Mouse (Mus musculus): ENCODE data around the gene Atp8b3.

The Atp8b3 gene

DNA sequence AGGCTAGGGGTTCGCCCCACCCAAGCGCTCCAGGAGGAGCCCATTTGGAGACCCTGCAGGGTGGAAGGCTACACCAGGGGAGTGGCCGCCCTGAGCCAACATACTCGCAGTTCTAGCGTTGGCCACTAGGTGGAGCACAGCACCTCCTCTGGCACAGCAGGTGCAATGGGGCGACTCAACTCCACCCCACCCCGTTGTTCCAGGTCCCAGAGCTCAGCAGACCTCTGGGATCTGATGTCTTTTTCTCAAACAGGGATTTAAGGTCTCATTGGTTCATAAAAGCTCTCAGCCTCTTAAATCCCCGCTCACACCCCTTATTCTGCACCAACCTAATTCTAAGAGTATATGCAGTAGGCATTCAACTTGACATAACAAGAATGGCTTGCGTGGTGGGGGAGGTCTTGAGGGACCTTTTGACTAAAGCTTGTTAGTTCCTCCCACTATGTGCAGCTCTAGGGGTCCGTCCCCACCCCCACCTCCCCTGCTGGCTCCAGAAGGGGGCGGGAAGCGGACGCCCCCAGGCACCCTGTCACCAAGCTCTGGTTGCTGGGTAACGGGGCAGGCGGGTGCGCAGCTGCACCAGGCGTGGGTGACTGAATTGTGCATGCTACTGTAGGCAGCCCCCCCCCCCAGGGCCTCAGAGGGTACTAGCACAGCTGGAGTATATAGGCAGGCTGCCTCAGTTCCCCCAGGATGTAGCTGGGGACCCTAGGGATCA, 27.6 kb upstream of the Atp8b3 start:
- DNase-seq = peak; percentile 97

DNA sequence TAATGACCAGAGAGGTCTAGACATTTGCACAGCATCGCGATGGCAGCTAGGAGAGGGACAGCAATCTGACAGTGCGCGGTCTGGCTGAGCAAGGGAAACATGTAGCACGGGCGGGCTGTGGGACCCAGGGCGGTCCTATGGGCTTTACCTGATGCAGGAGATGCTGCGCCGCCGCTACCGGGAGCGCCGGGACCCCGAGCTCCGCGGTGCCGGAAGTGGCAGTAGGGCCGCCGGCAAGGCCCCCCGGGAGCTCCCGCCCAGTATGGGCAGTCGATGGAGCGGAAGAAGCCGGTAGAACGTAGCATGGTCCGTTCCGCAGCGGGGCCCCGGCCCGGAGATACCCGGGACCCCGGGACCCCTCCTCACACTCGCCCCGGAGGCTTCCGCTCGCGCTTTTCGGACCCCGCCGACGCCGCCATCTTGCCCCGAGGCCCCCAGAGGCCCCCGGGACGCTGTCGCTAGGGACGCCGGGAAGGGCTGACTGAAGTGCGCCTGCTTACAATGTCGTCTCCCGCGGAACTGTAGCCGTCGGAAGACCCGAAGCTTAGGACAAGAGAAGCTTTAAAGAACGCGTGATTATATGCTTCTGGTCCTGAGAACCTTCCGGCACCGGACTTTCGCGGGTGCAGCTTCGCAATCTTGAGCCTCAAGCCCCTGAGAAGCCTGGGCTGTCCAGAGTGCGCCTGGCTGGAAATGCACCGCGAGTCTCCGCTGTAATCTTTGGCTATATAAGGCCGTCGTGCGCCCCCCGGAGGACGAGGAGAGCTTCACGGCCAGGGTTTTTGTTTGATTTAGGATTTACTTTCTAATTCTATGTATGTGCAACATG, 22.4 kb upstream of the Atp8b3 start, which contains the start of gene Rexo1:
TSS of gene Rexo1 (minus strand) at position 445 of the 829 bp plus-strand sequence.
- peak; percentile 99 for DNase-seq

DNA sequence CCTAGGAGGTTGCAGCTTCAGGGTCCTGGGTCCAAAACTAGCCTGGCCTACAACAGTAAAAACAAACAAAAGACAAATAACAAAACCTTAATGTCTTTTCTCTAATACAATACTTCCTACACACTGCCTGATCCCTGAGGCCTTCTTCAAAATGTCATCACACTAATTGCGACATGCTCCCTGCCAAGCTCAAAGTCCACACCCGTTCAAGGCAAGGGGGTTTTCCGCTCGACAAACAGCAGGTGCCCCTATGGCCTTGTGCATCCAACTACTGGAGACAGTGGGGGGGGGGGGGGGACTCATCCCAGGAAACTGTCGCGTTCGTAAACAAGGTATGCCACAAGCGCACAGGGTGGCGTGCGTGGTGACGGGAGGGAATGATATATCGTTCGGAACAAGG, 21.7 kb upstream of the Atp8b3 start:
- DNase-seq = no peak

DNA sequence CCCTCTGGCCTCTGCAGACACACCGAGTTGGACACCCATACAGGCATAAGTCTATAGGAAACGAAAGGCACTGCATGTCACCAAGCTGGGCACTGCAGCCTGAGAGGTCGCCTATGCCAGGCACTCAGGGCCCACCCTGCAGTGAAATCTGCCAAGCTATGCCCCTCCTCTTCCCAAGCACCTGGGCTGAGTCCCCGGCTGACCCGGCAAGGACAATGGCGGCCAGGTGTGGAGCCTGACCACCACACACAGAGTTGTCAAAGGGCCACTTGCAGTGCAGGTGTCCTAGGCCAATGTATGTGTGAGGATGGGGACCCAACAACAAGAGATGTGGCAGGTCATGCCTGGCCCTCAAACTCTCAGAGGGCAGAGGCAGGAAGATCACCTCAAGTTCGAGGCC, 20.5 kb upstream of the Atp8b3 start:
- DNase-seq = no peak

DNA sequence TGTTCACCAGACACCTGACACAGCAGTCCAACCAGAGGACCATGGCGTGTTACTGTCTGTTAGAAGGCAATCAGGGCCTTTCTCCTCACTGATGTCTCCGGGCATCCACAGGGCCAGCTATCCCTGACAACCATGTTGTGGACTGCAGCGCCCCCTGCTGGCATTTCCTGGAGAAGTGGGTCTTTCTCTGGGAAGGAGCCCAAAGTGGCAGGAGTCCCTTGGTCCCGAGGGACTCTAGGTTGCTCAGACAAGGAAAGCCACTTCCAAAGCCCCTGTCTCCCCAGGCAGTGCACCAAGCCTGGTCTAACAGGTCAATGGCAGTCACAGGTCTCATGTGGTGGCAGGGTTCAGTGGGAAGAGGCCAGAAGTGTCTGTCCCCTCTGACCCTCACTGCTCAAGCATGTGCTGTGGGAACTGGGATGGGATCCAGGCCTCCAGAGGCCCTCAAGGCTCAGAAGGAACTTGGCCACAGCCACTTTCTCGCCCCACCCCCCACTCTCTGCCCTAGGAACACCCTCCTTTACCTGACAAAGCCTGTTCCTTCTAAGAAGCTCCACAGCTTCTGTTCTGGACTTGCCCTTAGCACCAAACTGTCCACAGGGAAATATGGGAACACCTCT, 18.5 kb upstream of the Atp8b3 start:
- peak; percentile 96 for DNase-seq

DNA sequence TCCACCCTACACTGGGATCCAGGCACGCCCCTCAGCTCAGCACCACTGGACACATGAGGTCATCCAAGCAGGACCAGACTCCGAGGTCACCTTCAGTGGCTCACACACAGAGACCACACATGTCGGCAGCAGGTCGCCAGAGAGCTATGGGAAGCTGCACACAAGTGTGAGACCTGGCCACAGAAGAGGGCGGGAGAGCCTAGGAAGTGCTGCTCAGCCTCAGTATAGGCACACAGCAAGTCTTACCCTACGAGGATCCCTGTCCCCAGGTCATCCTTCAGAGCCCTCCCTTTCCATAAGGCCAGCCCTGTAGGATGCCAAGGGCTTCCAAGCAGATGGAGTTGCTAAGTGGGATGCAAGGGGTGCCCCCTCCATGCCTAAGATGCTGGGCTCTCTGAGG, 15.1 kb upstream of the Atp8b3 start:
- DNase-seq = no peak

DNA sequence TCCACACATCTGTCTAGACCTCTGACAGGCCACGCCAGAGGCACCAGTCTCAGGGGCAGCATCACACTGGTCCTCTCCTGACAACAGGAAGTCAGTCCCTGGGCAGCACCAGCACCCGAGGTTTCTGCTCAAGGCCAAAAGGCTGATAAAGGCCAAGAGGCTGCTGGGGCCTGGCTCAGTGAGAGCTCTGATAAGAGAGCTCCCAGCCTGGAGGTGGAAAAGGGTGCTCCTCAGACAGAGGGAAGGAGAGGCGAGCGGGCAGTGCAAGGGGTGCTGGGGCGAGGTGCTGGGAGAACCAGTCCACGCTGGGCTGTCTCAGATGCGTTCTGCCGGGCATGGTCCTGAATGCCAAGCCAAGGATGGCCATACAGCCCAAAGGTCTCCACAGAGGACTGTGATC, 14.7 kb upstream of the Atp8b3 start:
- DNase-seq = no peak

DNA sequence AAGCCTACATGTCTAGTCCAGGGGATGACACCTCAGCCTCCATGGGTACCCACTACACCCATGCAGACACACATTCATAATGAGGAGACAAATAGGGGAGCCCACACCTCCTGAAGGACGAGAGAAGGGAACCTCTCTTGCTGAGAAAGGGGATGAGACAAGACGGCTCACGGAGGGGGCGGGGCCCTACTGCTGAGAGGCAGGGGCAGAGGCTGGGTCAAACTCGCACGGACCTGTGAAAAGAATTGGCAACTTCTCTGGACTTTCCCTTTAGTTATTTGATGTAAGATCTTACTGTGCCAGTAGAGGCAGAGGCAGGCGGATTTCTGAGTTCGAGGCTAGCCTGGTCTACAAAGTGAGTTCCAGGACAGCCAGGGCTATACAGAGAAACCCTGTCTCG, 13.4 kb upstream of the Atp8b3 start:
- DNase-seq = no peak

DNA sequence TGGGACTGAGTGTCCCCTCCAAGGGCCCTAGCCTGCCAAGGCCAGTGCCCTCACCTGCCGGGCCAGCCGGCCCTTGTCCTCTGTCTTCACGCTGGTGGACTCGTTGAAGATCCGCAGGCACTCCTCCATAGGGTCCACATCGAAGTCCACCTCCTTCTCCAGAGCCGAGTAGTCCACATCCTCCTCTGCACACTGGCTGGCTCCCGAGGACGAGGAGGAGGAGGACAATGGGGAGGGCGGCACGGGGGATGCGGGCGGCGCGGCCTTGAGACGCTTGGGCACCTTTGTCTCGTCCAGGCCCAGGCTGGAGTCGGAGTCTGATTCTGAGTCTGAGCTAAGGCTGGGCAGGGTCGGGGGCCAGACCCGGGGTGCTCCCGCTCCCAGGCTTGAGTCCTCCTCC, 10.4 kb upstream of the Atp8b3 start:
- DNase-seq = no peak

DNA sequence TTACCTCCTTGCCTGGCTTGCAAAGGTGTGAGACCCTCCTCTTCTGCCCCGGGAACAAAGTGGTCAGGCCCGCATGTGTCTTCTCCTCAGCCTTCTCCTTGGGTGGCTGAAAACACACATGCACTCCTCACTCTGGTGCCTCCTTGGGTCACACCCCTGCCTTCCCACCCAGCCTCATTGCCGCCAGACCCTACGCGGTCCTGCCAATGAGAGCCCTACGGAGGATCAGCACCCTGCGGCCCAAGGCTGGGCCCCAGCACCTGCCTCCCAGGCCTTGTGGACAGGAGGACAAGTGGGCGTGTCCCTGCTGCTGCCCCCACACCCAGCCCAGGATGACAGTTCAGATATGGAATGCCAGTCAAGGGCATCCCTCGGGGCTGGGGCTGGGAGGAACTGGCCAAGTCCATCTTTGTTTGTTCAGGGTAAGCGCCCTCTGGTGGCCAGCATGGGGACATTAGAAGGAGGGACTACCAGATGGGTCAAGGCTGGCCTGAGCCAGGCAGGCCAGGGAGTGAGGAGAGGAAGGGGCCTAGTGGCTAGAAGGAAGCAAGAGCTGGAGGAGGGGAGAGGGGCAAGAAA, 9.6 kb upstream of the Atp8b3 start:
- peak; percentile 95 for DNase-seq

DNA sequence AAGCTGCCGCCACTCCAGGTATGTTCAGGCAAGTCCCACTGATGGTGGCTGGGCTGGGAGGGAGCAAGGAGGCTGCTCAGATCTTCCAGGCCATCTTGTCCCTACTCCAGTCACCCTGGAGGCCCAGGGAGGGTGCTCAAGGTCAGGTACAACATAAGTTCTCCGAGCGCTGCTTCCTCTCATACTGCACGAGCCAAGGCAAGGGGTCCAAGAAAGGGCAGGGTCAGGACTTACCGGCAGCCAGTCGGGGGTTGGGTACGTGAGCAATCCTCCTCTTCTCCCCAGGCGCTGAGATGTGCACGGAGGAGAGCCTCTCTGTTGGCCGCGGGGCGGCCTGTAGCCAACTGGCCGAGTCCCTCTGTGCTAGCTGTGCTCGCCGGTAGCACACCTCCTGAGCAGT, 8.6 kb upstream of the Atp8b3 start:
- no peak for DNase-seq

DNA sequence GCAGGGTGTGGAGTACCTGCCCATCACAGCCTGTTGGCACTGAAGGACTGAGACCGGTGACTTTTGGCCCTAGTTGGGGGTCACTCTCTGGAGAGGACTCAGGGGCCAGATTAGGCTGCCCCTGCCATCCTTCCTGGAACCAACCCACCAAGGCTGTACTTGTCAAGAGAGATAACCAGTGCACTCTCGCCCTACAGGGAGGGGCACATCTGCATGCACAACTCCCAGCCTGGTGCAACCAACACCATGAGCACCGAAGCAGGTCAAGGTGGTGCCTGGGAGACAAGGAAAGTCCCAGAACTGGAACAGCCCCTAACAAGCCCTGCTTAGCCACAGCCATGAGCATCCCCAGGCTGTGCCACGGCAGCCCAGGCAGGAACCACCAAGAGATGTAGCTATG, 8.0 kb upstream of the Atp8b3 start:
- no peak for DNase-seq

DNA sequence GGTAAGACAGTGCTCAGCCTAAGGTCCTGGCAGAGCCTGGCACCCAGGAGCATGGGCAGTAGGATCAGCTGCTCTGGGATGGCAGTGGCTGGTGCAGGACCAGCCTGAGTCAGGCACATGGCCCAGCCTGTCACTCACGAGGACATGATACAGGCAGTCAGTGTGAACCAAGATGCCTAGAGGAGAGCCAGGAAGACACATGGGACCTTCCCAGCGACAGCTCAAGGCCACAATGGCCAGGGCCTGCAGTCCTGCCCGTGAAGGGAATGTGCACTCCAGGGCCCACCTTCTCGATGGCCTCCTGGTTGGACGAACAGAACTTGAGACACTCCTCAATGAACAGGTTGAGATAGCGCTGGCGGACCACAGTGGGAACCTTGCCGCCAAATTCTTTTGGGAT, 6.7 kb upstream of the Atp8b3 start:
- DNase-seq = no peak

DNA sequence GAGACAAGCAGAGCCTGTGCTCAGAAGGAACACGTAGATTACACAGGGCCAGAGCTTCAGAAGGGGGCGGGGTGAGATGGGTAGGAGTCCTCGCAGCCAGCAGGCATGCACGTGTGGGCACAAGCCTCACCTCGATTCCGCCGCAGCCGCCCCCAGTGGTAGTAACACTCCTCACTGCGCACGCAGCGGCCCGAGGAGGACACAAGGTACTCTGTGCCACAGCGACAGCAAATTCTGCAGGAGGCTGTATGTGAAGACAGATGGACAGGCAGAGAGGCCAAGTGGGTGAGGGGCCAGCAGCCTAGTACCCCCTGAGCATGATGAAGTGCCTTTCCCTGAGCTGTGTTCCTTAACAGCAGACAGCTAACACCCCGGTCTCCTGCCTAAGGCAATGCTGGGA, 4.9 kb upstream of the Atp8b3 start:
- DNase-seq = no peak

DNA sequence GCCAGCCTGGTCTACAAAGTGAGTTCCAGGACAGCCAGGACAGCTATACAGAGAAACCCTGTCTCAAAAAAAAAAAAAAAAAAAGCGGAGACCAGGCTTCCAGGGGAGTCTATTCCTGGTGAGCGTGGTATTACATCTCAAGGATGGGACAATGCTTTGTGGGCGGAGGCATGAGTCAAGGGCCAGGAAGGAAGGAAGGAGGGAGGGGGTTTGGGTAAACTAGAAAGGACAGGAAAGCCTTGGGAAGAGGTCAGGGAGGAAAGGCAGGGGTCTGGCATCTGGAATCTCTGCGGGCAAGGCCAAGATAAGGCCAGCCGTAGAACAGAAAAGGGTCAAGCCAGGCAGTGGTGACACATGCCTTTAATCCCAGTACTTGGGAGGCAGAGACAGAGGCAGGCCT, 569 bp upstream of the Atp8b3 start:
- DNase-seq = no peak

DNA sequence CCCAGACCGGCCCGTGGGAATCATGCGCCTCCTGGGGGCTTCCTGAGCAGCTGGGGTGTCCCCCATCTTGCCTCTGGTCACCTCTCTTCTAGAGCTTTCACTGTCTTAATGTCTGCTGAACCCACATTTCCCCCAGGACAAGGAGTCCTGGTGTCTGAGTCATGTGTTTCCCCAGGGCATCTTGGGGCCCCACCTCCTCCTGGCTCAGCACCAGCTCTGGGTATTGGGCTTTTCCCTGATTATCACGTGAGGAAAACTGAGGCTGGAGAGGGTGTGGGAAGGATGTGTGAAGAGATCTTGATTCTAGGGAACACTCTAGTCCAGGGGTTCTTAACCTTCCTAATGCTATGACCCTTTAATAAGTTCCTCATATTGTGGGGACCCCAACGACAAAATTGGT, 744 bp downstream of the Atp8b3 start:
- DNase-seq = no peak

DNA sequence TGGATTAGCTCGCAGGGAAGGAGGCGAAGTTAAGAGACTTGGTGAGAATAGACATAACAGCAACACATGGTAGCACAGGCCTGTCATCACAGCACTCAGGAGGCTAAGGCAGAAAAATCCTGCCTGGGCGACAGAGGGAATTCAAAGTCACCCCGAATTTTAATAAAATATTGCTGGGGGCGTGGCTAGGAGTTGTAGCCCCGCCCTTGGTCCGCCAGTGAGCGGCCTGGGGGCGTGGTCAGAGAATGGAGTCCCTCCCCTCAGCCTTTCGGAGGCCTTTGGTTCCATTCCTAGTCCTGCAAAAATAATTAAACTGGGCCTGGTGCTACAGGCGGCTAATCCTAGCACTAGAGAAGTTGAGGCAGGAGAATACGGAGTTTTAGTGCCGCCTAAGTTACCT, 3.2 kb downstream of the Atp8b3 start:
- no peak for DNase-seq

DNA sequence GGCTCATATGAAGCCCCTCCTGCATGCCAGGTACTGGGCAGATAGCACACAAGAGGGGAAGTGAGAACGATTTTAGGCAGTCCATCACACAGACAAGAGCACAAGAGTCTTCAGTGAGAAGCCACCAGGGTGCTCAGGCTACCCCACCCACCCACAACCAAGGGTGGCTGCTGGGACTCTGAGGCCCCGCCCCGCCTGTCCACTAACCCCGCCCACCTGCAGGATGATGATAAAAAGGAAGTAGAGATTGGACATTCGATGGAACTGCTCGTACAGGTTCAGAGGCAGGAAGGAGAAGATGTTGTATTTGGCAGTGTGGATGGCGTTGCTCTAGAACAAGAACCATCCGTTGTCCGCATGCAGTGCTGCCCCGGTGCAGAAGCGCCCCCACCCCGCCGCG, 3.9 kb downstream of the Atp8b3 start:
- DNase-seq = no peak

DNA sequence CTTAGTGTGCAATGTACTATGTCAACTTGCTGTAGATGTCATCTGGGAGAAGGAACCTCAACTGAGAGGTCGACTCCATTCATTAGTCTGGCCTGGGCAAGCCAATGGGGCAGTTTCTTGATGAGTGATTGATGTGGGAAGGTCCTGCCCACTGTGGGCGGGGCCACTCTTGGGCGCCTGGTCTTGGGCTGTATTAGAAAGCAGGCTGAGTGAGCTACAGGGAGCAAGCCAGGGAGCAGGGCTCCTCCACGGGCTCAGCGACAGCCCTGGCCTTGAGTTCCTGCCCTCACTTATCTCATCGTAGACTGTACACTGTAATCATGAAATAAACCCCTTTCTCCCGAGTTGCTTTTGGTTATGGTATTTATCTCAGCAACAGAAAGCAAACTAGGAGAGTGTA, 5.2 kb downstream of the Atp8b3 start:
- DNase-seq = no peak

DNA sequence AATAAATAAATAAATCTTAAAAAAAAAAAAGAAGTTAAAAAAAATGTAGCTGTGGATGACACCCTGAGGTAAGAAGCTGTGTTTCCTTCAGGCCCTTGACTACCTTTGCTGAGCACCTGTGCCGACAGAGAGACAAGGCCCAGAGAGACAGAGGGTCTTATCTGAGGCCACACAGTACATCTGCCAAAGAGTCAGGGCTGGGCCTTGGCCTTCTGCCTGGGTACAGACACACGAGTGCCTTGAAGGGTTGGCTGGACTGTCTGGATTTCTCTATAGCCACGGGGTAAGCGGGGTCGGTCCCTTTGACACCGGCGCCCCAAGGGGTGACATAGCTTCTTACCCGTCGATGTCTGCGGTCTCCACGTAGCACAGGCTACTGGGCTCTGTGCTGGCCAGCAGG, 6.1 kb downstream of the Atp8b3 start:
- no peak for DNase-seq

DNA sequence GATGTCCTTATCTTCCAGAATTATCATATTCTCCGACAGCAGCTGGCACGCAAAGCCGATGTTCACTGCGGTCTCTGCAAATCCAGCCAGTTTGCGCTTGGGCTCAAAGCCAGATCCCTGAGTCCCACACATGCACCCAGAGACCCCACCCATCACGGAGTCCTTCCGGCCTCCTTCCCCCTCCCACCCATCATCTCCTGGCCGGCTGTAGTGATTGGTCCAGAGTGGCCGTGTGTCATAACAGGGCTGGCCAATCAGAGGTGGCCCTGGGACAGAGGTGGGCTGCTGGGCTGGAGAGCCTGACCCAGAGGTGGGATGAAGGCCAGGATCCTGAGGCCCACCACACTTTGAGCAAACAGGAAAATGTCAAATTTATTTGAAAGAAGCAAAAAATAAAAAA, 12.8 kb downstream of the Atp8b3 start:
- no peak for DNase-seq

DNA sequence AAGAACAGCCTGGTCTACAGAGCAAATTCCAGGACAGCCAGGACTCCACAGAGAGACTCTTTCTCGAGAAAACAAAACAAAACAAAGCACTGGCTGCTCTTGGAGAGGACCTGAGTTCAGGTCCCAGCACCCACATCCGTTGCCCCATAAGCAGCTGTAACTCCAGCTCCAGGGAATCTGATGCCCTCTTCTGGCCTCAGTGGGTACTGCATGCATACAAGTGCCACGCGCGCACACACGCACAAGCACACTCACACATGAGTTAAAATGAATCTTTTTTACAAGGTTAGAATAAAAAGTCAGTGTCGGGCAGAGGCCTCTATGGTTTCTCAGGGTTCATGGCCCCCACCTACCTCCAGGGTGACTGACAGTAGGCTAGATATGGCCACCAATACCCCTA, 15.6 kb downstream of the Atp8b3 start:
- no peak for DNase-seq

DNA sequence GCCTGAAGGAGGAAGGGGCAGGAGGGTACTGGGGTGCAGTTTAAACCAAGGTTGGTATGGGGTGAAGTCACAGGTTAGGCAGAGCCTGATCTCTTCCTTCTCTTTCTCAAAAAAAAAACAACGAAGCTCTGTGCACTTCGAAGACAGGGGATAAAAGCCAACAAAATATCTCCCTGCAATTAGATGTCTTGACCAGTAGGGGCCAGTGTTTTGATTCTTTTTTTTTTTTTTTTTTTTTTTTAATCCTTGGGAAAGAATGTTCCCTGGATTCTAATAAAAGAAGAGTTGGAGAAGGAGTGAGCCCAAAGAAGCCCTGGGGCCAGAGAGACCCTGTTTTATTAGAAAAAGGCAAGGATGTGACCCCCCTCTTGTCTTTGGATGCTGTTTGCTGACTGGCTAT, 19.6 kb downstream of the Atp8b3 start:
- DNase-seq = no peak

DNA sequence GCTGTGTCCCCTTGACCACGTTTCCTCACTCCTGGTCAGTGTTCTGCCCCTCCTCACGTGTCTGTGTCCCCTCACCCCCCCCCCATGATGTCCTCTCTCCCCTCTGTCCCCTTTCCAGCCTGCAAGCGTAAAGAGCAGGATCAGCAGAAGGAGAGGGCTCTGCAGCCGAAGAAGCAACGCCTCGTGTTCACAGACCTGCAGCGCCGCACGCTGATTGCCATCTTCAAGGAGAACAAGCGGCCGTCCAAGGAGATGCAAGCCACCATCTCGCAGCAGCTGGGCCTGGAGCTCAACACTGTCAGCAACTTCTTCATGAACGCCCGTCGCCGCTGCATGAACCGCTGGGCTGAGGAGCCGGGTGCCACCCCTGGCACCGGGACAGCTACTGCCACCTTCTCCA, 25.2 kb downstream of the Atp8b3 start:
- DNase-seq = no peak
